Mouse (Mus musculus) ES-Bruce4 (cell line): ENCODE measurements around the gene Tgm6.

Experiments
- CTCF ChIP-seq: IDR thresholded peaks from one replicate; pipeline ENCODE4 v1.8.1; 2011; ENCODE audit warnings: low read depth, low read length
- EP300 ChIP-seq: IDR thresholded peaks from 2 replicates; pipeline ENCODE4 v1.6.1; 2011; ENCODE audit warnings: low read depth, low read length; ENCODE audit not compliant: insufficient read depth
- POLR2A ChIP-seq: IDR thresholded peaks from one replicate; pipeline ENCODE4 v1.8.1; 2011; ENCODE audit warnings: low read length; ENCODE audit not compliant: insufficient read depth

GRCm38 (mm10) chr2:130129687-130130086, 17.5 kb downstream of the Tgm6 start:
- TF ChIP-seq CTCF, result no peak
- TF ChIP-seq POLR2A, result no peak
- no peak for TF ChIP-seq EP300
